Mouse (Mus musculus) 3T3-L1 (cell line): ENCODE results near the gene Fam198a.

Experiments
- DNase-seq: peaks from one replicate; pipeline ENCODE4 v3.0.0-alpha.2; 2015; ENCODE audit warnings: low read depth, low spot score

Gene Fam198a

GRCm38 (mm10) chr9:121926634-121927405 is 24.0 kb upstream of the Fam198a start:
- no peak for DNase-seq

DNA sequence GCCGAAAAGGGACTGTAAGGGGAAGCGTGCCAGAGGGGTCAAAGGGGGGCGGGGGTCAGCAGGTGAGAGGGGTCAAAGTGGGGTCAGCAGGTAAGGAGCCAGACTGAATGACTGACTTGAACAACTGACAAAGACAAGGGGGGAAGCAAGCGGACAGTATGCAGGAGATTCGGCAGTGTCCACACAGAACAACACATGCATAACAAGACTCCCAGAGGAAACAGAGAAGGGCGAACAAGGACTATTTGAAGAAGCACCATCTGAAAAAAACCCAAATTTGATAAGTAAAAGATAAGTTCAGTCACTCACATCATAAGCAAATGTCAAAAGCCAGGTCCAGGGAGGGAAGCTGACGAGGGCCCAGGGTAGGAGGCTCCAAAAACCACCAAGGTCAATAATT is 23.1 kb upstream of the Fam198a start:
- DNase-seq, result no peak

- peak; percentile 68 for DNase-seq
Observed at GRCm38 (mm10) chr9:121928498-121928897, 22.3 kb upstream of the Fam198a start.

DNA sequence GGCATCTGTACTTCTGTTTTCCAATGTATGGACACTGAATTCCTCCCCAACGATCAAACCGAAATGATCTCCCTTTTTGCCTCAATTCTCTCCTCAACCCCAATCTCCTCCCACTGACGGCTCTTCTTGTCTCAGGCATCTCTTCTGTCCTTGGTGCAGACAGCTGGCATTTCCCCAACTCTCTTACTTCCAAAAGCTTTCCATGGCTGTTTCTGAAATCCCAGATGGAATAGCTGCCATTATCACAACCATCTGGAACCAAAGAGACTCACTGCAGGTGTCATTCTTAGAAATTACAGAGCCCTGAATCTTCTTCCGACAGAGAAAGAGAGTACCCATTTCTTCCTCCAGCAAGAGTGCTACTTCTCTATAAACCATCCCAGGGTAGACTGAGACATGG is 15.9 kb upstream of the Fam198a start:
- no peak for DNase-seq

GRCm38 (mm10) chr9:121936952-121937351 is 13.8 kb upstream of the Fam198a start:
- peak; percentile 54 for DNase-seq

GRCm38 (mm10) chr9:121937451-121937864 is 13.3 kb upstream of the Fam198a start:
- no peak for DNase-seq

- peak; percentile 75 for DNase-seq
Observed at GRCm38 (mm10) chr9:121937944-121938355, 12.8 kb upstream of the Fam198a start.

DNA sequence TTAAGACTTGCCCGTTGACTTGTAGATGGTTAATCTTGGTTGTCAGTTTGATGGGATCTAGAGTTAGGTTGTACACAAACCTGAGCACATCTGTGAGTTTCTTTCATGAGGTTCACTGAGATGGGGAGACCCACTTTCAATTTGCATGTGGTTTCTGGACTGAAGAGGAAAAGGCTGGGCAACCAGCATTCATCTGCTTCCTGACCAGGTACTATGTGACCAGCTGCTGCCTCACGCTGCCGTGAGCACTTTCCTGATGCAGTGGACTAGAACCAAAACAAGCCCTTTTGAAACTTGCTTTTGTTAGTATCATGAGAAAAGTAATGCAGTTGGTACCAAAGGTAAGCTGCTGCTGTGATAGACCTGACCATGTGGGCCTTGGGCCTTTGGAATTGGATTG is 7.8 kb upstream of the Fam198a start:
- DNase-seq, result no peak

- DNase-seq, result no peak
Observed at GRCm38 (mm10) chr9:121943628-121944027, 7.2 kb upstream of the Fam198a start.

GRCm38 (mm10) chr9:121947784-121948183 is 3.0 kb upstream of the Fam198a start:
- peak; percentile 78 for DNase-seq

- no peak for DNase-seq
Observed at GRCm38 (mm10) chr9:121948431-121948830, 2.4 kb upstream of the Fam198a start.

GRCm38 (mm10) chr9:121951114-121951423 is 281 bp downstream of the Fam198a start:
- no peak for DNase-seq

DNA sequence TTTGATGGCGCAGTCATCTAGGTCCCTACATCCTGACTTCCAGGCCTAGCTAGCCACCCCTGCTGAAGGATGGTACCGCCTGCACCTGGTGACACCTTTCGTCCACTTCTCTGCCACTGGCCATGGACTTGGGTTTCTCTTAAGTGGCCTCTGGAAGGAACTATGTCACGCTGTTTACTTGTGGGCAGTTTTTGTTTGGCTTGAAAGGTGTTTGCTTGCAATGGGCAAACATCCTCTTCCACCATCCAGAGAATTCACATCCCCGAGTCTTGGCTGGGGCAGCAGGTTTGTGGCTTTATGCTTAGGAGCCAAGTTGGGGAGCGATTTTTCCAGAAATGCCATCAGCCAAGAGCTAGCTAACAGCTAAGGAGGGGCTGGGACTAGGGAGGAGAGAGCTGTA is 1.8 kb downstream of the Fam198a start:
- DNase-seq, result no peak

GRCm38 (mm10) chr9:121959966-121960635 is 9.3 kb downstream of the Fam198a start:
- peak; percentile 85 for DNase-seq

- no peak for DNase-seq
Observed at GRCm38 (mm10) chr9:121964941-121965340, 14.2 kb downstream of the Fam198a start.

DNA sequence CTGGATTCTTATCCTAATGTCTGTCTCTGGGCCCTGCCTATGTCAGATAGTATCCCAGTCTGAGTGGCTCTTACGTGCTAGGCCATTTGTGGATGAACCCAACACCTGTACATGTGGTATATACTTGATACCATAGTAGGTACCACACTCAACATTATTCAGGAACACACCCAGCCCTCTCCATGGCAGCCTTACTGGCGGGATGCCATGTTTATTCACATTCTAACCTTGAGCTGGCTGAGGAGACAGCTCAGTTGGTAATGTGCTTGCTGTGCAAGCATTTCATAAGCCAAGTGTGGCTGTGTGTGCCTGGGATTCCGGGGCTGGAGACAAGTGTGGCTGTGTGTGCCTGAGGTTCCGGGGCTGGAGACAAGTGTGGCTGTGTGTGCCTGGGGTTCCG is 17.5 kb downstream of the Fam198a start:
- peak; percentile 43 for DNase-seq

- peak; percentile 74 for DNase-seq
Observed at GRCm38 (mm10) chr9:121969841-121970381, 19.1 kb downstream of the Fam198a start.

DNA sequence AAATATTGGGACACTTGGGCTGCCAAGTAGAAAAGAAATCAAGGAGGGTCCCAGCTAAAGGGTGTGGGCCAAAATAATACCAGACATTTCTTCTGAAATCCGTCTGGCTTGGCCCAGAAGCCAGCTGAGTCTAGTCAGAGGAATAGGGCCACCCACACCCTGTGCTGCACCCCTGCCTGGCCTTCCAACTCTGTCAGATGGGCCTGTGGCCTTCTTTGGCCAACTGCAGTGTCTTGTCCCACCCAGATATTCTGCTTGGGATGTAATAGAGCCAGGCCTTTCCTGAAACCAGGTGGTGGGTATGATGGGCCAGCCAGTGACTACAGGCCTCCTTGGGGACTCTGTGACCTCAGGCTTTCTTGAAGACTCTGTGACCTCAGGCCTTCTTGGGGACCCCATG is 22.4 kb downstream of the Fam198a start:
- no peak for DNase-seq

DNA sequence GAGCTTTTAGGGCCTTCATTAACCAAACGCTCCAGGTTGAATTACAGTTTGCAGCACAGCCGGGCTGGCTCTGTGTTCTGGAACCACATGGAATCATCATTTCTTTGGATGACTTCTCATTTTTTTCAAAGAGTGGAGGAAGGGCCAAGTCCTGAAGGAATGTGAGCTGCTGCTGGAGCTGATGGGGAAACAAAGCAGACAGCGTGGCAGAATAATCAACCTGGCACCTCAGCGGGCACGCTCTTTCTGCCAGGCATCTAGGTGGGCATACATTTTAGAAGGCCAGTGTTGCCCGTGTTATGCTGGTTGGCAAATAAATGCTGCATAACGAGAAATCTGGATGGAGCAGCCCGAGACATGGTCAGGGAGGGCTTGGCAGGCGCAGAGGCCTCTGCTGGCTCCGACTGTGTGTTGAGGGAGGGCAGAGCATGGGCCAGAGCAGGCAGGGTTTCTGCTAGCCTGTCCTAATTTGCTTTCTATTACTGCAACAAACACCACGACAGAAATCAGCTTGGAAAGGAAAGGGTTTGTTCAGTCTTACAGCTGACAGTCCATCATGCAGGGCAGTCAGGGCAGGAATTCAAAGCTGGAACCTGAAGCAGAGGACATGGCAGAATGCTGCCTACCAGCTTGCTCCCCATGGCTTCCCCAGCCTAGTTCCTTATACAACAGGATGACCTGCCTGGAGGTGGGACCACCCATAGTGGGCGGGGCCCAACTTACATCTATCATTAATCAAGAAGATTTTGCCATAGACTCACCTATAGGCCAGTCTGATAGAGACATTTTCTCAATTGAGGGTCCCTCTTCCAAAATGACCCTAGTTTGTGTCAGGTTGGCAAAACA is 23.6 kb downstream of the Fam198a start:
- DNase-seq, result no peak

GRCm38 (mm10) chr9:121975321-121975720 is 24.5 kb downstream of the Fam198a start:
- peak; percentile 63 for DNase-seq

- DNase-seq, result no peak
Observed at GRCm38 (mm10) chr9:121981046-121981445, 30.3 kb downstream of the Fam198a start.

GRCm38 (mm10) chr9:121981466-121982105 is 30.8 kb downstream of the Fam198a start:
- DNase-seq, result no peak
